In the genomic region with DNA sequence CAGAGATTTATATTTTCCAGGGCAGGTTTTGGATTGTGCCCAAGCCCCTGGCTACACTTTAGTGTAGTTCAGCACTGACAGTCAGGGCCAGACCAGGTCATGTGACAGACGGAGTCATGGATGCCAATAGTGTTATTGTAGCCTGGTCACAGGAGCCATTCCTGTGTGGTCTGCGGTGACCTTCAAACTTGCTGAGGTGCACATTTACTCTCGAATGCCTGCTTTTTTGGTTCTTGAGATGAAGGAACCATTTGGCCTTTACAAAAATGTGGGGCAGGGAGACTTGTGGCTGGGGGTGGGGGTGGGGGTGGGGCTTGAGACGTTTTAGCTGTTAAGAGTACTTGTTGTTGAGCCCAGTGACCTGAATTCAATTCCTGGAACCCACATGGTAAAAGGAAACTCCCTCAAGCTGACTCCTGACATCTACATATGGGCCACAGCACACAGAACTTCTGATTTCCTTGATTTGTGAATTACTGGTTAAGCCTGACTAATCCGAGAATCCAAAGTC, we compare ENCODE assay signal across 17 mouse cellular contexts. TPM values are rescaled to one million over a fixed set of nuclear protein-coding genes. Genes with fewer than 3 reads are reported as not detected.
DNase-seq lines count a peak whose midpoint lies in the region; ATAC-seq and TF ChIP-seq lines count a peak whose summit lies in the region.
"Had no signal": no experiment of that assay in that cellular context is flagged by ENCODE, and none has a peak within 500 bp of the region (broad histone marks: within the 10 kb centered on the region; RNA-seq: fewer than 3 reads in every experiment).

No protein-coding gene starts in this region.

- H3K9me3 ChIP-seq in limb, embryonic 13.5 days: no peaks in the 10 kb centered on the region
- H3K9me3 ChIP-seq in forebrain, embryonic 14.5 days (replicated peaks; ENCODE audit: control insufficient read depth, low read length): no peaks in the 10 kb centered on the region
- H3K9me3 ChIP-seq: heart, embryonic 10.5 days had no signal

- TF ChIP-seq CTCF in heart, adult 2 months (IDR thresholded peaks at IDR 0.05): no peak

- no peaks in the 10 kb centered on the region for H3K27me3 ChIP-seq in limb, embryonic 13.5 days
- H3K27me3 ChIP-seq in forebrain, embryonic 14.5 days (replicated peaks; ENCODE audit: control insufficient read depth, insufficient read depth, low read length): no peaks in the 10 kb centered on the region
- no peaks in the 10 kb centered on the region for H3K27me3 ChIP-seq in heart, adult 2 months (ENCODE audit: control insufficient read depth, insufficient read depth, low read length)

- no peak for TF ChIP-seq POLR2A in heart, adult 2 months (IDR thresholded peaks at IDR 0.05; ENCODE audit: insufficient read depth, low read depth, low read length)

- no peaks in the 10 kb centered on the region for H3K79me2 ChIP-seq in heart, adult 2 months (replicated peaks; ENCODE audit: control insufficient read depth, insufficient read depth, low read length)

- H3K4me2 ChIP-seq in limb, embryonic 13.5 days (replicated peaks): no peak overlapping the region
- no peak overlapping the region for H3K4me2 ChIP-seq in forebrain, embryonic 14.5 days (ENCODE audit: low read length)
- H3K4me2 ChIP-seq: hindbrain, embryonic 14.5 days had no signal

- H3K9ac ChIP-seq in limb, embryonic 13.5 days: no peak overlapping the region; the same call in 1 of the 2 replicates
- no peak overlapping the region for H3K9ac ChIP-seq in forebrain, embryonic 14.5 days (ENCODE audit: low read length)
- no peak overlapping the region for H3K9ac ChIP-seq in heart, adult 2 months (ENCODE audit: low read depth, low read length)
- H3K9ac ChIP-seq: forebrain, postnatal 0 days; hindbrain, embryonic 14.5 days had no signal

- 47% methylated on average over 5 of the region's 5 CpGs for WGBS in limb, embryonic 13.5 days
- WGBS in forebrain, embryonic 14.5 days: 74% methylated on average over 5 of the region's 5 CpGs
- whole genome bisulfite sequencing in heart, adult 2 months: 51% methylated on average over 5 of the region's 5 CpGs

- peak overlapping the region; percentile 61; the same call in 1 of the 2 replicates for H3K27ac ChIP-seq in limb, embryonic 13.5 days
- no peak overlapping the region for H3K27ac ChIP-seq in forebrain, embryonic 14.5 days (ENCODE audit: low read depth, low read length)
- no peak overlapping the region for H3K27ac ChIP-seq in heart, adult 2 months
- H3K27ac ChIP-seq: heart, embryonic 10.5 days; hindbrain, embryonic 14.5 days had no signal

- TF ChIP-seq EP300 in heart, adult 2 months (IDR thresholded peaks at IDR 0.05; ENCODE audit: insufficient read depth, low read depth, low read length): no peak

- no peaks in the 10 kb centered on the region for H3K36me3 ChIP-seq in limb, embryonic 13.5 days
- no peaks in the 10 kb centered on the region for H3K36me3 ChIP-seq in forebrain, embryonic 14.5 days (ENCODE audit: control insufficient read depth, insufficient read depth, low read length)
- no peaks in the 10 kb centered on the region for H3K36me3 ChIP-seq in heart, adult 2 months (ENCODE audit: control insufficient read depth, insufficient read depth, low read length)
- H3K36me3 ChIP-seq: heart, embryonic 10.5 days had no signal

- H3K4me3 ChIP-seq in limb, embryonic 13.5 days: no peak overlapping the region
- no peak overlapping the region for H3K4me3 ChIP-seq in forebrain, embryonic 14.5 days (ENCODE audit: low read depth, low read length)
- H3K4me3 ChIP-seq in heart, adult 2 months: no peak overlapping the region
- H3K4me3 ChIP-seq: heart, embryonic 10.5 days had no signal

- intact Hi-C loops in gastrocnemius, postnatal 14 days (cut with DNase I; ENCODE audit: low total_unique reads): no loop called here
- intact Hi-C loops in heart, adult 2 months (cut with DNase I): no loop called here

- ATAC-seq in limb, embryonic 13.5 days (ENCODE audit: low FRiP score, low read depth): peak; percentile 86; the same call in 1 of the 2 replicates
- no peak for ATAC-seq in forebrain, embryonic 14.5 days
- ATAC-seq: forebrain, postnatal 0 days; midbrain, embryonic 16.5 days had no signal

- H3K4me1 ChIP-seq in limb, embryonic 13.5 days: no peaks in the 10 kb centered on the region
- H3K4me1 ChIP-seq in forebrain, embryonic 14.5 days (ENCODE audit: control insufficient read depth, insufficient read depth, low read length): no peaks in the 10 kb centered on the region
- H3K4me1 ChIP-seq in heart, adult 2 months (ENCODE audit: control insufficient read depth, insufficient read depth, low read length): no peaks in the 10 kb centered on the region
- H3K4me1 ChIP-seq: heart, embryonic 10.5 days had no signal

- peak; percentile 7 for DNase-seq in gastrocnemius, postnatal 14 days
- DNase-seq in gastrocnemius, postnatal 25 days: no peak
- peak; percentile 84 for DNase-seq in adrenal gland, adult 2 months
- DNase-seq in kidney, adult 11 months: peak; percentile 71
- no peak for DNase-seq in right cerebral cortex, adult 18-20 months
- no peak for DNase-seq in forebrain, embryonic 14.5 days (ENCODE audit: low spot score)
- no peak for DNase-seq in heart, adult 2 months
- DNase-seq: forebrain, postnatal 0 days; lung, adult 2 months; thymus, postnatal 36 days had no signal

RNA-seq across cellular contexts. Expression of a gene that starts 7.5 kb away (rescaled TPM):
- total RNA-seq in gastrocnemius, postnatal 14 days (2021): not detected
- not detected for total RNA-seq in gastrocnemius, postnatal 25 days (2021)
- total RNA-seq in adrenal gland, adult 2 months (2021): not detected
- polyA plus RNA-seq in adrenal gland, adult 2 months (2012; rRNA removed): not detected in 2 replicates
- 0.09 TPM in 1 of 2 replicates, not detected in the other for polyA plus RNA-seq in limb, embryonic 13.5 days (2015; fragmentation: Nextera tagmentation; extraction: Ambion mirVana)
- not detected in 2 replicates for polyA plus RNA-seq in forebrain, embryonic 14.5 days (2014; fragmentation: Nextera tagmentation; extraction: Ambion mirVana)
- not detected for total RNA-seq in heart, adult 2 months (2021)
- polyA plus RNA-seq in heart, adult 2 months (2012; rRNA removed): not detected in 2 replicates
- total RNA-seq: forebrain, postnatal 0 days; left cerebral cortex, adult 8-10 months; neutrophil, adult 5-6 weeks had no signal
- polyA plus RNA-seq: cortical plate, adult 2 months; hindbrain, embryonic 14.5 days; midbrain, embryonic 16.5 days had no signal

RNA-seq across cellular contexts. Expression of a gene that starts 50.2 kb away (rescaled TPM):
- not detected for total RNA-seq in gastrocnemius, postnatal 14 days (2021)
- not detected for total RNA-seq in gastrocnemius, postnatal 25 days (2021)
- total RNA-seq in adrenal gland, adult 2 months (2021): not detected
- polyA plus RNA-seq in adrenal gland, adult 2 months (2012; rRNA removed): not detected in 2 replicates
- 0.47 TPM in 1 of 2 replicates, not detected in the other for polyA plus RNA-seq in limb, embryonic 13.5 days (2015; fragmentation: Nextera tagmentation; extraction: Ambion mirVana)
- not detected in 2 replicates for polyA plus RNA-seq in forebrain, embryonic 14.5 days (2014; fragmentation: Nextera tagmentation; extraction: Ambion mirVana)
- not detected for total RNA-seq in heart, adult 2 months (2021)
- not detected in 2 replicates for polyA plus RNA-seq in heart, adult 2 months (2012; rRNA removed)
- total RNA-seq: forebrain, postnatal 0 days; left cerebral cortex, adult 8-10 months; neutrophil, adult 5-6 weeks had no signal
- polyA plus RNA-seq: cortical plate, adult 2 months; forebrain, postnatal 0 days; heart, embryonic 10.5 days; hindbrain, embryonic 14.5 days; lung, adult 2 months; midbrain, embryonic 16.5 days had no signal

RNA-seq across cellular contexts. Expression of a gene that starts 54.8 kb away (rescaled TPM):
- not detected for total RNA-seq in gastrocnemius, postnatal 14 days (2021)
- not detected for total RNA-seq in gastrocnemius, postnatal 25 days (2021)
- not detected for total RNA-seq in adrenal gland, adult 2 months (2021)
- not detected in 2 replicates for polyA plus RNA-seq in adrenal gland, adult 2 months (2012; rRNA removed)
- polyA plus RNA-seq in limb, embryonic 13.5 days (2015; fragmentation: Nextera tagmentation; extraction: Ambion mirVana): not detected in 2 replicates
- not detected in 2 replicates for polyA plus RNA-seq in forebrain, embryonic 14.5 days (2014; fragmentation: Nextera tagmentation; extraction: Ambion mirVana)
- not detected for total RNA-seq in heart, adult 2 months (2021)
- not detected in 2 replicates for polyA plus RNA-seq in heart, adult 2 months (2012; rRNA removed)
- total RNA-seq: forebrain, postnatal 0 days; left cerebral cortex, adult 8-10 months; neutrophil, adult 5-6 weeks had no signal
- polyA plus RNA-seq: cortical plate, adult 2 months; forebrain, postnatal 0 days; heart, embryonic 10.5 days; hindbrain, embryonic 14.5 days; lung, adult 2 months; midbrain, embryonic 16.5 days had no signal

Comparison
In these comparisons a context has a peak if more than half of its experiments do, and no peak if none do; other contexts are left out.
1. DNase-seq: peak in gastrocnemius, postnatal 14 days (single experiment), adrenal gland, adult 2 months (single experiment) and kidney, adult 11 months (single experiment); none in gastrocnemius, postnatal 25 days (single experiment), right cerebral cortex, adult 18-20 months (single experiment), forebrain, embryonic 14.5 days (single experiment) and heart, adult 2 months (0 of 2).